Mouse (Mus musculus) liver, postnatal 0 days (tissue): Measurements from ENCODE around the gene Arhgef3. TPM values are rescaled to one million over a fixed set of nuclear protein-coding genes. Genes with fewer than 3 reads are reported as not detected.

ENCODE experiments used
- ATAC-seq: fragments of 200-750 bp; cut with Nextera tagmentation; 2 replicates; pipeline ENCODE4 v1.8.0; 2017; ENCODE audit warnings: mild to moderate bottlenecking, moderate library complexity
- DNase-seq: peaks from one replicate; pipeline ENCODE4 v3.0.0-alpha.2; 2016
- H3K27ac ChIP-seq: fragments of 300-500 bp; sonication (generic); 2 replicates; pipeline ENCODE4 v1.5.1; 2014; ENCODE audit warnings: antibody characterized with exemption, moderate library complexity, mild to moderate bottlenecking, low read depth
- H3K27me3 ChIP-seq: fragments of 300-500 bp; sonication (generic); 2 replicates; pipeline ENCODE4 v1.6.1; 2014; ENCODE audit warnings: low read length, control low read depth, mixed read lengths; ENCODE audit not compliant: insufficient read depth
- H3K36me3 ChIP-seq: fragments of 300-500 bp; sonication (generic); replicated peaks from 2 replicates; pipeline ENCODE4 v1.6.1; 2014; ENCODE audit warnings: mild to moderate bottlenecking, control low read depth, low read length, moderate library complexity, mixed read lengths; ENCODE audit not compliant: insufficient read depth
- H3K4me1 ChIP-seq: fragments of 300-500 bp; sonication (generic); 2 replicates; pipeline ENCODE4 v1.6.1; 2014; ENCODE audit warnings: antibody characterized with exemption, mild to moderate bottlenecking, control low read depth; ENCODE audit not compliant: insufficient read depth
- H3K4me2 ChIP-seq: fragments of 300-500 bp; sonication (generic); 2 replicates; pipeline ENCODE4 v1.6.1; 2014; ENCODE audit warnings: low read depth, mild to moderate bottlenecking, low read length, moderate library complexity, mixed read lengths
- H3K4me3 ChIP-seq: fragments of 300-500 bp; sonication (generic); 2 replicates; pipeline ENCODE4 v1.5.1; 2014; ENCODE audit warnings: low read depth, low read length
- H3K9ac ChIP-seq: fragments of 300-500 bp; sonication (generic); replicated peaks from 2 replicates; pipeline ENCODE4 v1.6.1; 2014; ENCODE audit warnings: mild to moderate bottlenecking, moderate library complexity
- H3K9me3 ChIP-seq: fragments of 300-500 bp; sonication (generic); 2 replicates; pipeline ENCODE4 v1.6.1; 2016; ENCODE audit warnings: mild to moderate bottlenecking, control low read depth, low read length, mixed read lengths
- CTCF ChIP-seq: sonication (generic); IDR thresholded peaks from 2 replicates; pipeline ENCODE4 v1.5.1; 2016; ENCODE audit warnings: antibody characterized with exemption, low read depth
- EP300 ChIP-seq: IDR thresholded peaks from 2 replicates; pipeline ENCODE4 v1.6.1; 2016; ENCODE audit warnings: antibody characterized with exemption, low read depth, mild to moderate bottlenecking
- WGBS: fragments of 180-500 bp; shearing (Covaris S2); extraction: QIAGEN DNeasy Blood & Tissue Kit; methylation state at CpG from one replicate; pipeline ENCODE4 v1.1.7; 2014; ENCODE audit not compliant: insufficient replicate concordance; 5-methylcytosine and 5-hydroxymethylcytosine counted together
- polyA plus RNA-seq: library from polyadenylated mRNA; unstranded; fragments of >200 nt; fragmentation: Nextera tagmentation; extraction: Ambion mirVana; gene quantifications from 2 replicates; pipeline ENCODE4 v1.2.1, GENCODE M21; 2015

The Arhgef3 gene
- polyA plus RNA-seq, 1 experiment from 2014 or later, result 11.4 TPM

- Histone ChIP-seq H3K36me3 (peaks cover 38% of the 10 kb centered on the region), H3K27ac (no peak overlapping the region), H3K9ac (no peak overlapping the region), H3K4me3 (no peak overlapping the region), H3K27me3 (no peaks in the 10 kb centered on the region), H3K9me3 (no peaks in the 10 kb centered on the region), H3K4me2 (peak overlapping the region; percentile 24; the same call in 1 of the 2 replicates), H3K4me1 (peaks cover 14% of the 10 kb centered on the region)
- 51% methylated on average over 7 of the region's 7 CpGs for WGBS
- DNase-seq (no peak), ATAC-seq (no peak)
- TF ChIP-seq EP300 (no peak), CTCF (no peak)
Observed at GRCm38 (mm10) chr14:27381459-27381858, 266.8 kb downstream of the Arhgef3 start.

- H3K4me1 ChIP-seq, result peaks cover 14% of the 10 kb centered on the region
- no peak overlapping the region for H3K4me3 ChIP-seq
- H3K27me3 ChIP-seq, result no peaks in the 10 kb centered on the region
- H3K4me2 ChIP-seq, result no peak overlapping the region
- no peak overlapping the region for H3K9ac ChIP-seq
- H3K27ac ChIP-seq, result no peak overlapping the region
- ATAC-seq, result no peak
- H3K36me3 ChIP-seq, result peaks cover 47% of the 10 kb centered on the region
- no peak for DNase-seq
- no peaks in the 10 kb centered on the region for H3K9me3 ChIP-seq
- TF ChIP-seq EP300 (no peak), CTCF (no peak)
- WGBS, result 89% methylated on average over 5 of the region's 5 CpGs
Observed at GRCm38 (mm10) chr14:27383321-27383830, 268.7 kb downstream of the Arhgef3 start.

GRCm38 (mm10) chr14:27384143-27384542 lies 269.4 kb downstream of the Arhgef3 start:
- Histone ChIP-seq H3K9ac (no peak overlapping the region), H3K9me3 (no peaks in the 10 kb centered on the region), H3K4me2 (no peak overlapping the region), H3K27me3 (no peaks in the 10 kb centered on the region), H3K4me3 (no peak overlapping the region), H3K4me1 (peaks cover 10% of the 10 kb centered on the region), H3K36me3 (peaks cover 50% of the 10 kb centered on the region), H3K27ac (no peak overlapping the region)
- DNase-seq (no peak), ATAC-seq (no peak)
- TF ChIP-seq EP300, result no peak
- TF ChIP-seq CTCF, result no peak
- 86% methylated on average over 4 of the region's 4 CpGs for WGBS

GRCm38 (mm10) chr14:27388616-27389015 lies 273.9 kb downstream of the Arhgef3 start:
- Histone ChIP-seq H3K36me3 (peaks cover 58% of the 10 kb centered on the region), H3K4me1 (no peaks in the 10 kb centered on the region), H3K4me2 (no peak overlapping the region), H3K27ac (no peak overlapping the region), H3K9me3 (no peaks in the 10 kb centered on the region), H3K4me3 (no peak overlapping the region), H3K9ac (no peak overlapping the region), H3K27me3 (no peaks in the 10 kb centered on the region)
- TF ChIP-seq EP300 (no peak), CTCF (no peak)
- no peak for ATAC-seq
- DNase-seq, result no peak

- H3K4me3 ChIP-seq, result no peak overlapping the region
- 63% methylated on average over 2 of the region's 2 CpGs for WGBS
- H3K36me3 ChIP-seq, result peaks cover 59% of the 10 kb centered on the region
- no peak overlapping the region for H3K27ac ChIP-seq
- ATAC-seq (no peak), DNase-seq (no peak)
- no peaks in the 10 kb centered on the region for H3K4me1 ChIP-seq
- H3K9ac ChIP-seq, result no peak overlapping the region
- no peak overlapping the region for H3K4me2 ChIP-seq
- H3K9me3 ChIP-seq, result no peaks in the 10 kb centered on the region
- TF ChIP-seq CTCF (no peak), EP300 (no peak)
- H3K27me3 ChIP-seq, result no peaks in the 10 kb centered on the region
Observed at GRCm38 (mm10) chr14:27389722-27390121, 275.0 kb downstream of the Arhgef3 start.

GRCm38 (mm10) chr14:27390663-27391062 lies 276.0 kb downstream of the Arhgef3 start:
- no peak overlapping the region for H3K4me3 ChIP-seq
- 76% methylated on average over 7 of the region's 7 CpGs for WGBS
- no peak overlapping the region for H3K27ac ChIP-seq
- no peak overlapping the region for H3K4me2 ChIP-seq
- H3K27me3 ChIP-seq, result no peaks in the 10 kb centered on the region
- H3K9ac ChIP-seq, result no peak overlapping the region
- H3K9me3 ChIP-seq, result no peaks in the 10 kb centered on the region
- no peak for ATAC-seq
- H3K36me3 ChIP-seq, result peaks cover 59% of the 10 kb centered on the region
- no peak for DNase-seq
- no peaks in the 10 kb centered on the region for H3K4me1 ChIP-seq
- no peak for TF ChIP-seq CTCF
